Mouse (Mus musculus): Measurements from ENCODE around the gene Mpzl2. TPM values are rescaled to one million over a fixed set of nuclear protein-coding genes. Genes with fewer than 3 reads are reported as not detected.

Mpzl2 gene
- polyA plus RNA-seq, 1 experiment from 2014 or later, result 15.9 TPM

DNA sequence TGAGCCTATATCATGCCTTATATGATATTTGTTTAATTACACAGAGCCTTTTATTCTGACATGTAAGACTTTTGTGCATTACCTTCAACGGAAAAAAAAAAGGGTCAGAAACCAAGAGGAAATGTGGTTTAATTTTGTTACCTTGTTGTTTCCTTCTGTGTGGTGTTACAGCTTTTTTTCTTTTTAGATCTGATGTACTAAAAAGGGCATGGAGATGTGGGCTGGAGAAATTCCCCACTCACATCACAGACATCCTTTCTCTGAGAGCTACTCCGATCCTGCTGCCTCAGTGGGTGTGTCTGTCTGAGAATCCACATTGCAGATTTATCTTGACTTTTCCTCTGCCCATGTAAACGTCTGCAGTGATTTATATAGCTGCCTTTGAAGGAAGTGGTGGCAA is 23.1 kb downstream of the Mpzl2 start:
- Histone ChIP-seq H3K4me2 (ENCODE audit: low read depth, low read length) (no peak overlapping the region), H3K27ac (ENCODE audit: low read length) (no peak overlapping the region), H3K9me3 (ENCODE audit: control insufficient read depth, low read length) (no peaks in the 10 kb centered on the region), H3K9ac (ENCODE audit: low read length) (no peak overlapping the region), H3K4me3 (ENCODE audit: low read length) (no peak overlapping the region), H3K27me3 (ENCODE audit: control insufficient read depth, insufficient read depth, low read depth, low read length) (no peaks in the 10 kb centered on the region), H3K36me3 (ENCODE audit: control insufficient read depth, insufficient read depth, low read length) (no peaks in the 10 kb centered on the region), H3K4me1 (replicated peaks; ENCODE audit: control insufficient read depth, insufficient read depth, low read length) (no peaks in the 10 kb centered on the region)
- WGBS, result 50% methylated on average over 3 of the region's 3 CpGs
- no peak for ATAC-seq (ENCODE audit: low read depth)

GRCm38 (mm10) chr9:45064421-45064820 is 24.8 kb downstream of the Mpzl2 start:
- Histone ChIP-seq H3K27ac (ENCODE audit: low read length) (no peak overlapping the region), H3K4me3 (ENCODE audit: low read length) (no peak overlapping the region), H3K27me3 (ENCODE audit: control insufficient read depth, insufficient read depth, low read depth, low read length) (no peaks in the 10 kb centered on the region), H3K4me2 (ENCODE audit: low read depth, low read length) (no peak overlapping the region), H3K9ac (ENCODE audit: low read length) (no peak overlapping the region), H3K9me3 (ENCODE audit: control insufficient read depth, low read length) (no peaks in the 10 kb centered on the region), H3K4me1 (replicated peaks; ENCODE audit: control insufficient read depth, insufficient read depth, low read length) (no peaks in the 10 kb centered on the region), H3K36me3 (ENCODE audit: control insufficient read depth, insufficient read depth, low read length) (no peaks in the 10 kb centered on the region)
- 77% methylated on average over 6 of the region's 6 CpGs for WGBS
- no peak for ATAC-seq (ENCODE audit: low read depth)

GRCm38 (mm10) chr9:45066735-45067134 is 27.1 kb downstream of the Mpzl2 start:
- 72% methylated on average over 4 of the region's 4 CpGs for WGBS
- Histone ChIP-seq H3K4me2 (ENCODE audit: low read depth, low read length) (no peak overlapping the region), H3K27me3 (ENCODE audit: control insufficient read depth, insufficient read depth, low read depth, low read length) (no peaks in the 10 kb centered on the region), H3K4me1 (replicated peaks; ENCODE audit: control insufficient read depth, insufficient read depth, low read length) (no peaks in the 10 kb centered on the region), H3K27ac (ENCODE audit: low read length) (no peak overlapping the region), H3K9me3 (ENCODE audit: control insufficient read depth, low read length) (no peaks in the 10 kb centered on the region), H3K9ac (ENCODE audit: low read length) (no peak overlapping the region), H3K4me3 (ENCODE audit: low read length) (no peak overlapping the region), H3K36me3 (ENCODE audit: control insufficient read depth, insufficient read depth, low read length) (no peaks in the 10 kb centered on the region)
- ATAC-seq (ENCODE audit: low read depth), result no peak

DNA sequence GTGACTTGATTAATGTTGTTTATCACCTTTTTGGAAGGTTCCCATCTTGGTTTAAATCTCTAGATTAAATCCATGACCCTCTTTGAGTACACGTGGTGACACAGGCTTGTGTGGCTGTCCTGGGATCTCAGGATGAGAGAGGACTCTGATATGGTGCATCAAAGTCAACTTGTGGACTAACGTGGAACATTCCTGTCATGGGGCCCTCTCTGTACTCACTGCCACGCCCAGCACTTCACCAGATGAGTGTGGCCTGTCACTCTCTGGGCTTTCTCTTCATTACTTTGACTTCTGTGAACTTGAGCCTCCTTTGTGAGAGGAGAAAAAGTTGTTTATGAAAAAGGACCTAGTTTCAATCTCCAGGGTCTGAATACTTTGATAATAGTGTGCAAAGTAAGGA is 32.2 kb downstream of the Mpzl2 start:
- no peaks in the 10 kb centered on the region for H3K27me3 ChIP-seq (ENCODE audit: control insufficient read depth, insufficient read depth, low read depth, low read length)
- H3K4me2 ChIP-seq (ENCODE audit: low read depth, low read length), result no peak overlapping the region
- no peaks in the 10 kb centered on the region for H3K4me1 ChIP-seq (replicated peaks; ENCODE audit: control insufficient read depth, insufficient read depth, low read length)
- no peaks in the 10 kb centered on the region for H3K9me3 ChIP-seq (ENCODE audit: control insufficient read depth, low read length)
- H3K4me3 ChIP-seq (ENCODE audit: low read length), result no peak overlapping the region
- no peak overlapping the region for H3K27ac ChIP-seq (ENCODE audit: low read length)
- no peak overlapping the region for H3K9ac ChIP-seq (ENCODE audit: low read length)
- no peaks in the 10 kb centered on the region for H3K36me3 ChIP-seq (ENCODE audit: control insufficient read depth, insufficient read depth, low read length)
- WGBS, result 51% methylated on average over 3 of the region's 3 CpGs
- no peak for ATAC-seq (ENCODE audit: low read depth)

DNA sequence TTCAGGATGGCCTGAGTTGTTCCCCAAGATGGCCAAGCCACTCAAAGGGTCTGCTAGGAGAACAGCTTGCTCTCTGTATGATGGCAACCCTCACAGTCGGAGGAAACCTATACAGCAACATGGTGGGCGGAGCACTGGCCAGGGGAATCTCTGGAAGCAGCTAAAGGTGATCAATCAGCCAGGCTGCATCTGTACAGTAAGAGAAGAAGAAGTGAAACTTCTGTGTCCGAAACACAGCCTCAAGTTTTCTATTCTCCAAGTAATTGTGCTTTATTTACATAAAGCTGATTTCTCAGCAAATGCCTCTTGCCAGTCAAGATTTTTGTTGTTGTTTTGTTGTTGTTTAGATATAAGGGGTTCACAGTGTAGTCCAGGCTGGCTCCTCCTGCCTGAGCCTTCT is 38.3 kb downstream of the Mpzl2 start:
- ATAC-seq (ENCODE audit: low read depth), result no peak
- Histone ChIP-seq H3K4me3 (ENCODE audit: low read length) (no peak overlapping the region), H3K4me1 (replicated peaks; ENCODE audit: control insufficient read depth, insufficient read depth, low read length) (no peaks in the 10 kb centered on the region), H3K36me3 (ENCODE audit: control insufficient read depth, insufficient read depth, low read length) (no peaks in the 10 kb centered on the region), H3K4me2 (ENCODE audit: low read depth, low read length) (no peak overlapping the region), H3K27ac (ENCODE audit: low read length) (no peak overlapping the region), H3K27me3 (ENCODE audit: control insufficient read depth, insufficient read depth, low read depth, low read length) (no peaks in the 10 kb centered on the region), H3K9me3 (ENCODE audit: control insufficient read depth, low read length) (no peaks in the 10 kb centered on the region), H3K9ac (ENCODE audit: low read length) (no peak overlapping the region)
- 49% methylated on average over 3 of the region's 3 CpGs for WGBS

DNA sequence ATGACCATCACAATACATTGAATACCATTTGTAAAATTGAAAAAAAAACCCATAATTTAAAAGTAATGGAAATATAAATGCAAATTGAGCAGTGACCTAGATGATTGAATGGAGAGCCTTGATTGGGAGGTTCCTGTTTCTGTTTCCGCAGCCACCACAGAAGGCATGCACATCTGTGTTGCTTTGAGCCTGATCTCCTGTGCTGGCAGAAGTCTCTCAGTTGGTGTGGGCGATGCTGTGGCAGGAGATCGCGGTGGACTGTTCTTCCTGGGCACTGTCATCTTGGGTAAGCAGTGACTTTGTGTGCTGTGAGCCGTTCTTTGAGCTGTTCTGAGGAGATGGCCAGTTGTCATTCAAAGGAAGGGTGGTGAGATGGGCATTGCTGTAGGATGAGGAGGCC is 39.4 kb downstream of the Mpzl2 start, which contains the start of gene Jaml:
Gene Jaml (plus strand): TSS at position 173 of the 400 bp plus-strand sequence.
- Histone ChIP-seq H3K4me2 (ENCODE audit: low read depth, low read length) (no peak within 1 kb of the TSS), H3K9ac (ENCODE audit: low read length) (no peak within 1 kb of the TSS), H3K27me3 (ENCODE audit: control insufficient read depth, insufficient read depth, low read depth, low read length) (no peaks in the 10 kb centered on the region), H3K4me1 (replicated peaks; ENCODE audit: control insufficient read depth, insufficient read depth, low read length) (no peaks in the 10 kb centered on the region), H3K27ac (ENCODE audit: low read length) (no peak within 1 kb of the TSS), H3K36me3 (ENCODE audit: control insufficient read depth, insufficient read depth, low read length) (no peaks in the 10 kb centered on the region), H3K4me3 (ENCODE audit: low read length) (no peak within 1 kb of the TSS), H3K9me3 (ENCODE audit: control insufficient read depth, low read length) (no peaks in the 10 kb centered on the region)
- no peak for ATAC-seq (ENCODE audit: low read depth)
- WGBS, result 87% methylated on average over 5 of the region's 5 CpGs

DNA sequence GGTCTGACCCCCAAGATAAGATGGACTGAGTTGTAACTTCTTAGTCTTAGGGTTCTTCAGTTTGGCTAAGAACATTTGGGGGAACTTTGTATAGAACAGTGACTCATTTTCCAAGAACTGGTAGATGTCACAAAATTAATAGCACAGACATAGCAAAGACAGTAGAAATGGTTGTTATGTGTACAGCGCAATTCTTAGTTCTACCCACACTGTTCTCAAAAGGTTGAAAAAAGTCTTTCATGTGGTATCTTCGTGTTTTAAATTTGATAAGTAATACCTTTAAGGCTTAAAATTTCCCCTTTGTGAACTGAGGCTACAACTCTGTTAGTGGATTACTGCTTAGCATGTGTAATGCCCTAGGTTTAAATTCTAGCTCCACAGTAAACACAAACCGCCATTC is 43.5 kb downstream of the Mpzl2 start:
- no peaks in the 10 kb centered on the region for H3K27me3 ChIP-seq (ENCODE audit: control insufficient read depth, insufficient read depth, low read depth, low read length)
- no peaks in the 10 kb centered on the region for H3K36me3 ChIP-seq (ENCODE audit: control insufficient read depth, insufficient read depth, low read length)
- no peak overlapping the region for H3K4me2 ChIP-seq (ENCODE audit: low read depth, low read length)
- no peak overlapping the region for H3K4me3 ChIP-seq (ENCODE audit: low read length)
- H3K9ac ChIP-seq (ENCODE audit: low read length), result no peak overlapping the region
- ATAC-seq (ENCODE audit: low read depth), result no peak
- no peaks in the 10 kb centered on the region for H3K4me1 ChIP-seq (replicated peaks; ENCODE audit: control insufficient read depth, insufficient read depth, low read length)
- 77% methylated on average over 3 of the region's 3 CpGs for WGBS
- no peak overlapping the region for H3K27ac ChIP-seq (ENCODE audit: low read length)
- H3K9me3 ChIP-seq (ENCODE audit: control insufficient read depth, low read length), result no peaks in the 10 kb centered on the region

- no peaks in the 10 kb centered on the region for H3K4me1 ChIP-seq (replicated peaks; ENCODE audit: control insufficient read depth, insufficient read depth, low read length)
- H3K27ac ChIP-seq (ENCODE audit: low read length), result no peak overlapping the region
- H3K27me3 ChIP-seq (ENCODE audit: control insufficient read depth, insufficient read depth, low read depth, low read length), result no peaks in the 10 kb centered on the region
- 49% methylated on average over 5 of the region's 5 CpGs for WGBS
- no peak overlapping the region for H3K4me3 ChIP-seq (ENCODE audit: low read length)
- no peaks in the 10 kb centered on the region for H3K9me3 ChIP-seq (ENCODE audit: control insufficient read depth, low read length)
- no peak for ATAC-seq (ENCODE audit: low read depth)
- H3K4me2 ChIP-seq (ENCODE audit: low read depth, low read length), result no peak overlapping the region
- H3K9ac ChIP-seq (ENCODE audit: low read length), result no peak overlapping the region
- no peaks in the 10 kb centered on the region for H3K36me3 ChIP-seq (ENCODE audit: control insufficient read depth, insufficient read depth, low read length)
Observed at GRCm38 (mm10) chr9:45084556-45084955, 45.0 kb downstream of the Mpzl2 start.

- H3K9me3 ChIP-seq (ENCODE audit: control insufficient read depth, low read length), result no peaks in the 10 kb centered on the region
- H3K9ac ChIP-seq (ENCODE audit: low read length), result no peak overlapping the region
- 77% methylated on average over 12 of the region's 12 CpGs for WGBS
- no peak overlapping the region for H3K27ac ChIP-seq (ENCODE audit: low read length)
- H3K4me3 ChIP-seq (ENCODE audit: low read length), result no peak overlapping the region
- H3K4me1 ChIP-seq (replicated peaks; ENCODE audit: control insufficient read depth, insufficient read depth, low read length), result no peaks in the 10 kb centered on the region
- no peak for ATAC-seq (ENCODE audit: low read depth)
- H3K36me3 ChIP-seq (ENCODE audit: control insufficient read depth, insufficient read depth, low read length), result no peaks in the 10 kb centered on the region
- no peak overlapping the region for H3K4me2 ChIP-seq (ENCODE audit: low read depth, low read length)
- no peaks in the 10 kb centered on the region for H3K27me3 ChIP-seq (ENCODE audit: control insufficient read depth, insufficient read depth, low read depth, low read length)
Observed at GRCm38 (mm10) chr9:45085741-45086690, 46.4 kb downstream of the Mpzl2 start.

Data from lung, embryonic 16.5 days (tissue).